ENCODE assay signal across 12 mouse cellular contexts in the genomic region with DNA sequence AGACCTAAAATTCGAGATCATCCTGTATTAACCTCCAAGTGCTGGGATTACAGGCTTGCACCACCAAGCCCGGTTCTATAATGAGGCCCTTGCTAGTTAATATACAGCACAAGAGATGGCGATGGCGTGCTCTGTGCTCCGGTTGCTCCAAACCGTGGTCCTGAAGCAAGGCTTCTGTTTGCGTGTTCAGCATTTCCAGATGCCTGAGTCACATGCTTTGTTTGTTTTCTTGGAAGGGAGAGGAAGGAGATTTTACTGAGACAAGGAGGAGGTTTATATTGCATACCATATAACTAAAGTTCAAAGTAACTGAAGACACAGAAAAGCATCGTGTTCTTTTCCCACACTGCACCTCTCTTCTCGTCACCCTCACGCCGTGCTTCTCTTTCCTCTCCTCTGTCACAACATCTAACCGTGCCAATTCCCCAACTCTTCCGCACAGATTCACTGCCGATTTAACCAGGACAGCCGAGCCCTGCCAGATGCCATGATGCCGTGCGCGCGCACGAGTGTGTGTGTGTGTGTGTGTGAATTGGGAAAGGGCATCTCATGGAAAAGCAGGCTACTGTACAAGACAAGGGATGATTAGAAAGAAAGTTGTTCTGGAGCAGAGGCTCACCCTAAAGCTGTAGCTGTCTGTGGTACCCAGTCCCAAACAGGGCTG. TPM values are rescaled to one million over a fixed set of nuclear protein-coding genes. Genes with fewer than 3 reads are reported as not detected.
DNase-seq lines count a peak whose midpoint lies in the region; ATAC-seq and TF ChIP-seq lines count a peak whose summit lies in the region.
"Had no signal": no experiment of that assay in that cellular context is flagged by ENCODE, and none has a peak within 500 bp of the region (broad histone marks: within the 10 kb centered on the region; RNA-seq: fewer than 3 reads in every experiment).

No protein-coding gene starts in this region.

- H3K36me3 ChIP-seq in kidney, embryonic 15.5 days: no peaks in the 10 kb centered on the region
- no peaks in the 10 kb centered on the region for H3K36me3 ChIP-seq in G1E (replicated peaks)
- H3K36me3 ChIP-seq in embryonic facial prominence, embryonic 15.5 days: no peaks in the 10 kb centered on the region

- TF ChIP-seq CTCF in gastrocnemius, adult 2 months (IDR thresholded peaks at IDR 0.05): no peak
- TF ChIP-seq CTCF in G1E (IDR thresholded peaks at IDR 0.05; ENCODE audit: low read depth, low read length): no peak

- peak overlapping the region; percentile 40; the same call in 1 of the 2 replicates for H3K27ac ChIP-seq in gastrocnemius, adult 2 months
- peak overlapping the region; percentile 75 for H3K27ac ChIP-seq in kidney, embryonic 15.5 days
- H3K27ac ChIP-seq in embryonic facial prominence, embryonic 15.5 days (replicated peaks): peak overlapping the region; percentile 28; the same call in 1 of the 2 replicates

- H3K4me3 ChIP-seq in gastrocnemius, adult 2 months: peak overlapping the region; percentile 43
- no peak overlapping the region for H3K4me3 ChIP-seq in kidney, embryonic 15.5 days (replicated peaks)
- peak overlapping the region; percentile 15; the same call in 1 of the 2 replicates for H3K4me3 ChIP-seq in G1E (ENCODE audit: low read depth, low read length)
- H3K4me3 ChIP-seq in embryonic facial prominence, embryonic 15.5 days (replicated peaks): no peak overlapping the region

- 73% methylated on average over 20 of the region's 20 CpGs for WGBS in kidney, embryonic 15.5 days
- WGBS in embryonic facial prominence, embryonic 15.5 days: 63% methylated on average over 20 of the region's 20 CpGs

- no peak overlapping the region for H3K4me2 ChIP-seq in kidney, embryonic 15.5 days
- H3K4me2 ChIP-seq in embryonic facial prominence, embryonic 15.5 days (replicated peaks): no peak overlapping the region

- intact Hi-C loops in gastrocnemius, adult 2 months (cut with DNase I): no loop called here
- intact Hi-C loops in gastrocnemius, postnatal 36 days (cut with DNase I): no loop called here

- H3K4me1 ChIP-seq in kidney, embryonic 15.5 days: peaks cover 48% of the 10 kb centered on the region
- H3K4me1 ChIP-seq in G1E (ENCODE audit: insufficient read depth, low read depth, low read length): peaks cover 54% of the 10 kb centered on the region
- H3K4me1 ChIP-seq in embryonic facial prominence, embryonic 15.5 days: peaks cover 32% of the 10 kb centered on the region

- no peaks in the 10 kb centered on the region for H3K9me3 ChIP-seq in kidney, embryonic 15.5 days (replicated peaks)
- no peaks in the 10 kb centered on the region for H3K9me3 ChIP-seq in G1E (replicated peaks)
- H3K9me3 ChIP-seq in embryonic facial prominence, embryonic 15.5 days (replicated peaks): no peaks in the 10 kb centered on the region

- no peak for ATAC-seq in kidney, embryonic 15.5 days (replicated peaks; ENCODE audit: low FRiP score)
- no peak for ATAC-seq in G1E (ENCODE audit: extremely low read depth, insufficient number of reproducible peaks, low FRiP score, poor library complexity, severe bottlenecking)
- ATAC-seq in embryonic facial prominence, embryonic 15.5 days (ENCODE audit: insufficient number of reproducible peaks, low FRiP score, low TSS enrichment, low read depth): no peak
- ATAC-seq: Patski had no signal

- H3K27me3 ChIP-seq in kidney, embryonic 15.5 days: no peaks in the 10 kb centered on the region
- H3K27me3 ChIP-seq in G1E (ENCODE audit: insufficient read depth, low read length): peaks cover 5% of the 10 kb centered on the region; the same call in 1 of the 2 replicates
- H3K27me3 ChIP-seq in embryonic facial prominence, embryonic 15.5 days: no peaks in the 10 kb centered on the region
- H3K27me3 ChIP-seq: Patski had no signal

- DNase-seq in gastrocnemius, adult 2 months: no peak
- no peak for DNase-seq in gastrocnemius, postnatal 36 days
- no peak for DNase-seq in kidney, adult 11 months
- no peak for DNase-seq in G1E (ENCODE audit: low spot score)
- DNase-seq in right cerebral cortex, postnatal 10 days (ENCODE audit: low spot score in 2 of 2): no peak
- no peak for DNase-seq in ovary, postnatal 10 days (ENCODE audit: low spot score)
- DNase-seq: cerebellum, adult 9-11 months; gastrocnemius, postnatal 25 days; kidney, adult 8-10 months had no signal

- no peak overlapping the region for H3K9ac ChIP-seq in kidney, embryonic 15.5 days
- H3K9ac ChIP-seq in embryonic facial prominence, embryonic 15.5 days: no peak overlapping the region

RNA-seq across cellular contexts. Expression of a gene that starts 30.2 kb away (rescaled TPM):
- total RNA-seq in gastrocnemius, adult 2 months (2021): 1 to 10 TPM in 1 of 2 experiments, under 1 TPM in 1; 0.69 to 1.3 TPM
- under 1 TPM; 0.54 to 0.94 TPM for total RNA-seq in gastrocnemius, postnatal 36 days (2021)
- 21.4 and 24.7 TPM in 2 replicates for polyA plus RNA-seq in kidney, embryonic 15.5 days (2015; fragmentation: Nextera tagmentation; extraction: Ambion mirVana)
- total RNA-seq in G1E (2014; fragmentation: Nextera tagmentation) (not detected in 2 replicates), G1E (2017) (0.70 TPM in 1 of 2 replicates, not detected in the other)
- not detected in 2 replicates for polyA plus RNA-seq in G1E (2012)
- 2.8 and 3.2 TPM in 2 replicates for polyA plus RNA-seq in embryonic facial prominence, embryonic 15.5 days (2015; fragmentation: Nextera tagmentation; extraction: Ambion mirVana)

RNA-seq across cellular contexts. Expression of a gene that starts 36.1 kb away (rescaled TPM):
- total RNA-seq in gastrocnemius, adult 2 months (2021): 10 to 100 TPM; 20.1 to 24.4 TPM
- total RNA-seq in gastrocnemius, postnatal 36 days (2021): 10 to 100 TPM; 16.4 to 19.6 TPM
- polyA plus RNA-seq in kidney, embryonic 15.5 days (2015; fragmentation: Nextera tagmentation; extraction: Ambion mirVana): 30.7 and 31.0 TPM in 2 replicates
- total RNA-seq in G1E (2014; fragmentation: Nextera tagmentation) (66.9 and 83.2 TPM in 2 replicates), G1E (2017) (15.9 and 19.6 TPM in 2 replicates)
- 8.2 and 12.1 TPM in 2 replicates for polyA plus RNA-seq in G1E (2012)
- 32.5 and 35.0 TPM in 2 replicates for polyA plus RNA-seq in embryonic facial prominence, embryonic 15.5 days (2015; fragmentation: Nextera tagmentation; extraction: Ambion mirVana)

RNA-seq across cellular contexts. Expression of a gene that starts 36.2 kb away (rescaled TPM):
- 10 to 100 TPM; 38.7 to 39.6 TPM for total RNA-seq in gastrocnemius, adult 2 months (2021)
- 10 to 100 TPM; 36.2 to 37.7 TPM for total RNA-seq in gastrocnemius, postnatal 36 days (2021)
- 22.3 TPM in 2 replicates for polyA plus RNA-seq in kidney, embryonic 15.5 days (2015; fragmentation: Nextera tagmentation; extraction: Ambion mirVana)
- 10.1 and 12.9 TPM in 2 replicates for total RNA-seq in G1E (2014; fragmentation: Nextera tagmentation)
- 18.4 and 21.2 TPM in 2 replicates for total RNA-seq in G1E (2017)
- polyA plus RNA-seq in G1E (2012): 1.9 and 2.2 TPM in 2 replicates
- 17.2 and 17.3 TPM in 2 replicates for polyA plus RNA-seq in embryonic facial prominence, embryonic 15.5 days (2015; fragmentation: Nextera tagmentation; extraction: Ambion mirVana)

Comparison
In these comparisons a context has a peak if more than half of its experiments do, and no peak if none do; other contexts are left out.
1. H3K4me3 ChIP-seq: peak in gastrocnemius, adult 2 months (single experiment) and G1E (single experiment); none in kidney, embryonic 15.5 days (single experiment) and embryonic facial prominence, embryonic 15.5 days (single experiment).
2. Peak in every context shown above with its lines, with median percentiles within 50 percentile points of each other: H3K27ac ChIP-seq.